Mouse (Mus musculus) cerebellum, adult 2 months (tissue): ENCODE data around the gene Eno3. TPM values are rescaled to one million over a fixed set of nuclear protein-coding genes. Genes with fewer than 3 reads are reported as not detected.

Experiments used
- DNase-seq, 2 experiments: peaks; one replicate each; pipeline ENCODE4 v3.0.0; 2021
- H3K27ac ChIP-seq: fragments of 200-500 bp; 2 replicates; pipeline ENCODE4 v1.5.1; 2012; ENCODE audit warnings: low read length, control low read depth, inconsistent platforms; ENCODE audit not compliant: insufficient read depth
- H3K27me3 ChIP-seq: fragments of 200-500 bp; 2 replicates; pipeline ENCODE4 v1.6.1; 2012; ENCODE audit warnings: inconsistent platforms, mild to moderate bottlenecking, low read length, moderate library complexity; ENCODE audit not compliant: control insufficient read depth, insufficient read depth
- H3K4me1 ChIP-seq: fragments of 200-500 bp; 2 replicates; pipeline ENCODE4 v1.6.1; 2011; ENCODE audit warnings: low read length; ENCODE audit not compliant: control insufficient read depth, insufficient read depth
- H3K4me3 ChIP-seq: fragments of 200-500 bp; replicated peaks from 2 replicates; pipeline ENCODE3; 2011; ENCODE audit warnings: mild to moderate bottlenecking, low read depth, low read length, control low read depth; ENCODE audit not compliant: insufficient read depth
- CTCF ChIP-seq: fragments of 200-500 bp; IDR thresholded peaks from 2 replicates; pipeline ENCODE4 v1.5.1; 2011; ENCODE audit warnings: low read depth, mild to moderate bottlenecking, control low read depth, low read length, moderate library complexity, borderline replicate concordance; ENCODE audit not compliant: insufficient read depth
- POLR2A ChIP-seq: fragments of 200-500 bp; IDR thresholded peaks from 2 replicates; pipeline ENCODE4 v1.6.1; 2011; ENCODE audit warnings: low read length, control low read depth, borderline replicate concordance; ENCODE audit not compliant: insufficient read depth
- WGBS: fragments of 180-500 bp; shearing (Covaris S2); methylation state at CpG from one replicate; pipeline ENCODE4 v1.1.7; 2018; 5-methylcytosine and 5-hydroxymethylcytosine counted together
- polyA plus RNA-seq: library from polyadenylated mRNA; depleted of rRNA; stranded (reverse); fragments of >200 nt; gene quantifications from 2 replicates; pipeline ENCODE4 v1.2.3, GENCODE M21; 2012

The Eno3 gene
- polyA plus RNA-seq, 1 experiment = 35.0 TPM

DNA sequence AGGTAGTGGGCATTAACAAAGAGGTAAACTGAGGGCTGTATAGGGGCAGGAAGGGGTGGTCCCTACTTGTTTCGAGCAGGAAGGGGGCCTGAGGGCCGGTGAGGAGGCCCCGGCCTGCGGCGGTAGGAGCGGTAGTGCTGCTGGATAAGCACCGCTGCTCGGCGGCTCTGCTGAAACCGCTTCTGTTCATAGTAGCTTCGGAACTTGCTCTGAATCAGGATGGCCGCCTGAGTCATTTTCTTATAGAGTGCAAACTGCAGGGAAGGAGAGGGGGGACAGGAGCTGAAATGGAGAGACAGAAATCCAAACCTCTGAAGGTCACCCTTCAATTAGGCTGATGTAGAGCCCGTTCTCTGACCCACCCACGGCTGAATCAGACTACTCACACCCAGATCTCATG, 13.5 kb downstream of the Eno3 start:
- 23% methylated on average over 14 of the region's 14 CpGs for WGBS
- Histone ChIP-seq H3K27me3 (no peaks in the 10 kb centered on the region), H3K4me3 (peak overlapping the region; percentile 85), H3K4me1 (peaks cover 4% of the 10 kb centered on the region), H3K27ac (peak overlapping the region; percentile 77)
- DNase-seq = peak in 1 of 2 experiments; percentile 49
- TF ChIP-seq POLR2A = no peak
- TF ChIP-seq CTCF = no peak

GRCm38 (mm10) chr11:70671333-70672047, 14.5 kb downstream of the Eno3 start:
- TF ChIP-seq POLR2A (no peak), CTCF (no peak)

GRCm38 (mm10) chr11:70674014-70674413, 17.0 kb downstream of the Eno3 start:
- no peak overlapping the region for H3K4me3 ChIP-seq
- peaks cover 4% of the 10 kb centered on the region for H3K4me1 ChIP-seq
- H3K27me3 ChIP-seq = no peaks in the 10 kb centered on the region
- 25% methylated on average over 6 of the region's 6 CpGs for WGBS
- peak in 1 of 2 experiments; percentile 27 for DNase-seq
- TF ChIP-seq CTCF = no peak
- no peak for TF ChIP-seq POLR2A
- H3K27ac ChIP-seq = 0 out of 2 replicates have a peak overlapping the region, but pooled peaks have one; percentile 28

More at GRCm38 (mm10) chr11:70671333-70672047, 14.5 kb downstream of the Eno3 start:
- WGBS = 76% methylated on average over 16 of the region's 16 CpGs
- peak in 1 of 2 experiments; percentile 21 for DNase-seq
- Histone ChIP-seq H3K4me3 (no peak overlapping the region), H3K27ac (no peak overlapping the region), H3K4me1 (peaks cover 4% of the 10 kb centered on the region), H3K27me3 (no peaks in the 10 kb centered on the region)

DNA sequence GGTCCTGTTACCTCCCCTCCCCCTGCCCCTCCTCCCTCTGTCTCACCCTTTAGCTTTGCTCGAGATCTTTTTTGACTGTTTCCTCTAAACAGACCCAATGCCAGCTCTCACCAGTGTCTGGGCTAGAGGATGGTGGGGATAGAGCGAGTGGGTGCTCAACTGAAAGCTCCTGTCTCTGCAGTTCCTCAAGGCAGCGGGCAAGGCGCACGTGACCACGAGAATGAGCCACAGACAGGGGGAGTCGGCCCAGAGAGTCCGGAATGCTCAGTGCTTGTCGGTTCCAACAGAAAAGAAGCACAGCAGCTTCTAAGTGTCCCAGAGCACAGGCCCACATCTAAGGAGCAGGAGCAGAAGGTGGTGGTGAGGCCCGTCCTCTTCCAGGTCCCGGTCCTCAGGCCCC, 17.5 kb downstream of the Eno3 start:
- TF ChIP-seq POLR2A = no peak
- TF ChIP-seq CTCF = no peak
- H3K4me3 ChIP-seq = no peak overlapping the region
- no peak overlapping the region for H3K27ac ChIP-seq
- H3K27me3 ChIP-seq = no peaks in the 10 kb centered on the region
- 61% methylated on average over 11 of the region's 11 CpGs for WGBS
- H3K4me1 ChIP-seq = peaks cover 4% of the 10 kb centered on the region
- DNase-seq = peak in 1 of 2 experiments; percentile 17

DNA sequence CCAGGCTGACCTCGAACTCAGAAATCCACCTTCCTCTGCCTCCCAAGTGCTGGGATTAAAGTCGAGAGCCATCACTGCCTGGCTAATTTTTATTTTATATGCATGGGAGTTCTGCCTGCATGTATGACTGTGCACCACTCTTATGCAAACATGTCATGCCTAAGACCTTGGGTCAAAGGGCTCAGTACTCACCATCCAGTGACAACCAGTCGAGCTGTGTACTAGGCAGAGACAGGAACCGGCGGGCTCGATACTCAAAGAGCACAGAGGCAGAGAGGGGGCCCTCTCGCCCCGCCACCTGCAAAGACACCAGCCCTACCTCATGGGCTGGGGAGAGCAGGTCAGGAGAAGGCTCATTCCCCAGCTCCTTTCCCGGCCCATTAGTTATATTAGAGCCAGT, 21.1 kb downstream of the Eno3 start:
- WGBS = 78% methylated on average over 9 of the region's 9 CpGs
- H3K27ac ChIP-seq = no peak overlapping the region

GRCm38 (mm10) chr11:70678576-70678975, 21.6 kb downstream of the Eno3 start:
- TF ChIP-seq CTCF = no peak
- no peak for TF ChIP-seq POLR2A
- Histone ChIP-seq H3K4me3 (no peak overlapping the region), H3K27ac (no peak overlapping the region), H3K27me3 (no peaks in the 10 kb centered on the region), H3K4me1 (peaks cover 5% of the 10 kb centered on the region)
- WGBS = 71% methylated on average over 2 of the region's 2 CpGs
- DNase-seq = no peak

More for the DNA sequence above, 21.1 kb downstream of the Eno3 start:
- no peak for DNase-seq
- no peak overlapping the region for H3K4me3 ChIP-seq
- TF ChIP-seq CTCF (no peak), POLR2A (no peak)
- peaks cover 4% of the 10 kb centered on the region for H3K4me1 ChIP-seq
- no peaks in the 10 kb centered on the region for H3K27me3 ChIP-seq

DNA sequence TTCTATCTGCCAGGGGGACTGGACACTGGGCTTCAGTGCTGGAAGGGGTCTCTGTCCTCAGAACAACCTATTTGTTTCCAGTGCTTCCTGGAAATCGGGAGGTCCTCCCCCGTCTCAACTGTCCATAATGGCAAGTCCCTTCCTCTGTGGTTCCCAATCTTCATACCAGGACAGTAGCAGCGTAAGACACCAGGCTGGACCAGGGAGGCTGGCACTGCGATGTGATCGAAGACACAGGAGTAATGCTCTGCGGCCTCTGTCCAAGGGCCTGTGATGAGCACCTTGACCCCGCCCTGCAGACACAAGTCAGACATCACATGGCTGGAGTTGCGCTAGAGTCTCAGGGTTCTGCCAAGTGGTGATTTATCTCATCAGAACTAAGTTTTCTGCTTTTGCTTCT, 22.4 kb downstream of the Eno3 start:
- TF ChIP-seq POLR2A (no peak), CTCF (no peak)
- H3K27ac ChIP-seq = no peak overlapping the region
- WGBS = 96% methylated on average over 8 of the region's 8 CpGs
- no peak overlapping the region for H3K4me3 ChIP-seq
- H3K4me1 ChIP-seq = peaks cover 5% of the 10 kb centered on the region
- no peaks in the 10 kb centered on the region for H3K27me3 ChIP-seq
- no peak for DNase-seq

GRCm38 (mm10) chr11:70679894-70680293, 22.9 kb downstream of the Eno3 start:
- TF ChIP-seq POLR2A (no peak), CTCF (no peak)
- WGBS = 92% methylated on average over 8 of the region's 8 CpGs
- Histone ChIP-seq H3K4me3 (no peak overlapping the region), H3K27ac (no peak overlapping the region), H3K27me3 (no peaks in the 10 kb centered on the region), H3K4me1 (peaks cover 2% of the 10 kb centered on the region; the same call in 1 of the 2 replicates)
- DNase-seq = no peak
